In genomic region chr7:37267404-37267803, GRCm38 (mm10) we compare ENCODE assay signal across 12 mouse cellular contexts.
A peak's percentile ranks its signal among the peaks of the same experiment; 100 is the strongest.
DNase-seq lines count a peak whose midpoint lies in the region; ATAC-seq and TF ChIP-seq lines count a peak whose summit lies in the region.
"Had no signal": no experiment of that assay in that cellular context is flagged by ENCODE, and none has a peak within 500 bp of the region (broad histone marks: within the 10 kb centered on the region; RNA-seq: fewer than 3 reads in every experiment).

No protein-coding gene starts in this region.

- in situ Hi-C loops in Patski (cut with MboI; ENCODE audit: low pct_unique_long_range_greater_than_20kb), result no loop called here

- H3K4me1 ChIP-seq in heart, embryonic 10.5 days, result no peaks in the 10 kb centered on the region
- peaks cover 8% of the 10 kb centered on the region; the same call in 1 of the 2 replicates for H3K4me1 ChIP-seq in limb, embryonic 11.5 days (ENCODE audit: control insufficient read depth, insufficient read depth, low read length)
- H3K4me1 ChIP-seq in limb, embryonic 10.5 days, result peaks cover 19% of the 10 kb centered on the region
- H3K4me1 ChIP-seq in embryonic facial prominence, embryonic 10.5 days, result peaks cover 7% of the 10 kb centered on the region; the same call in 1 of the 2 replicates

- H3K4me3 ChIP-seq in heart, embryonic 10.5 days, result no peak overlapping the region
- H3K4me3 ChIP-seq in limb, embryonic 11.5 days (ENCODE audit: low read depth, low read length), result no peak overlapping the region
- H3K4me3 ChIP-seq in limb, embryonic 10.5 days, result no peak overlapping the region
- H3K4me3 ChIP-seq in embryonic facial prominence, embryonic 10.5 days, result no peak overlapping the region
- H3K4me3 ChIP-seq: erythroblast, embryonic 14.5 days had no signal

- TF ChIP-seq CTCF in Patski (IDR thresholded peaks at IDR 0.05), result peak; percentile 47

- 0 out of 2 replicates have a peak, but pooled peaks cover 4% of the 10 kb centered on the region for H3K9me3 ChIP-seq in heart, embryonic 10.5 days
- no peaks in the 10 kb centered on the region; the same call in 1 of the 2 replicates for H3K9me3 ChIP-seq in limb, embryonic 11.5 days (ENCODE audit: control insufficient read depth, low read length)
- H3K9me3 ChIP-seq in limb, embryonic 10.5 days (replicated peaks), result no peaks in the 10 kb centered on the region
- 0 out of 2 replicates have a peak, but pooled peaks cover 5% of the 10 kb centered on the region for H3K9me3 ChIP-seq in embryonic facial prominence, embryonic 10.5 days

- H3K9ac ChIP-seq in limb, embryonic 11.5 days (ENCODE audit: low read length), result no peak overlapping the region

- no peak for ATAC-seq in limb, embryonic 11.5 days (ENCODE audit: insufficient number of reproducible peaks, low FRiP score, low TSS enrichment, low read depth)
- no peak for ATAC-seq in Patski
- ATAC-seq: intestine, embryonic 16.5 days had no signal

- no peaks in the 10 kb centered on the region for H3K36me3 ChIP-seq in heart, embryonic 10.5 days
- H3K36me3 ChIP-seq in limb, embryonic 11.5 days (ENCODE audit: control insufficient read depth, insufficient read depth, low read length), result no peaks in the 10 kb centered on the region
- no peaks in the 10 kb centered on the region for H3K36me3 ChIP-seq in limb, embryonic 10.5 days
- H3K36me3 ChIP-seq in embryonic facial prominence, embryonic 10.5 days (replicated peaks), result no peaks in the 10 kb centered on the region

- POLR2A ChIA-PET in Patski (lab: Charles Lee), result no interaction called here

- peak; percentile 42 for DNase-seq in heart, adult 11 months
- no peak for DNase-seq in heart, embryonic 10.5 days (ENCODE audit: low spot score)
- peak; percentile 32 for DNase-seq in limb, embryonic 11.5 days (ENCODE audit: low spot score)
- no peak for DNase-seq in limb, embryonic 10.5 days (ENCODE audit: low spot score)
- peak; percentile 1 for DNase-seq in 416B (ENCODE audit: low read depth)
- DNase-seq in Patski (ENCODE audit: low read depth, low spot score), result no peak
- no peak for DNase-seq in embryonic facial prominence, embryonic 10.5 days (ENCODE audit: low spot score)
- DNase-seq: adrenal gland, postnatal 25 days; heart, postnatal 36 days; layer of hippocampus, adult 9-11 months had no signal

- CTCF ChIA-PET in Patski (lab: Charles Lee), result no interaction called here

- WGBS in heart, embryonic 10.5 days, result 77% methylated on average over 4 of the region's 4 CpGs
- WGBS in limb, embryonic 11.5 days, result 87% methylated on average over 4 of the region's 4 CpGs
- 83% methylated on average over 4 of the region's 4 CpGs for WGBS in limb, embryonic 10.5 days
- 87% methylated on average over 4 of the region's 4 CpGs for WGBS in embryonic facial prominence, embryonic 10.5 days

- no peaks in the 10 kb centered on the region for H3K27me3 ChIP-seq in heart, embryonic 10.5 days (ENCODE audit: insufficient read depth, poor library complexity, severe bottlenecking)
- no peaks in the 10 kb centered on the region for H3K27me3 ChIP-seq in limb, embryonic 11.5 days (ENCODE audit: control insufficient read depth, insufficient read depth, low read length)
- H3K27me3 ChIP-seq in limb, embryonic 10.5 days (ENCODE audit: low read depth, poor library complexity, severe bottlenecking), result no peaks in the 10 kb centered on the region
- H3K27me3 ChIP-seq in Patski, result peaks cover 22% of the 10 kb centered on the region
- no peaks in the 10 kb centered on the region for H3K27me3 ChIP-seq in embryonic facial prominence, embryonic 10.5 days (replicated peaks; ENCODE audit: low read depth, poor library complexity, severe bottlenecking)

- H3K27ac ChIP-seq in heart, embryonic 10.5 days, result no peak overlapping the region
- H3K27ac ChIP-seq in limb, embryonic 11.5 days (replicated peaks; ENCODE audit: low read depth, low read length), result no peak overlapping the region
- H3K27ac ChIP-seq in limb, embryonic 10.5 days, result no peak overlapping the region
- H3K27ac ChIP-seq in embryonic facial prominence, embryonic 10.5 days (replicated peaks), result no peak overlapping the region

- H3K4me2 ChIP-seq in limb, embryonic 11.5 days (ENCODE audit: low read depth, severe bottlenecking), result no peak overlapping the region

Comparison
In these comparisons a context has a peak if more than half of its experiments do, and no peak if none do; other contexts are left out.
1. DNase-seq: peak in heart, adult 11 months (single experiment), limb, embryonic 11.5 days (single experiment) and 416B (single experiment); none in heart, embryonic 10.5 days (single experiment), limb, embryonic 10.5 days (single experiment), Patski (single experiment) and embryonic facial prominence, embryonic 10.5 days (single experiment).